9 mouse cellular contexts compared by ENCODE assay signal in the genomic region with DNA sequence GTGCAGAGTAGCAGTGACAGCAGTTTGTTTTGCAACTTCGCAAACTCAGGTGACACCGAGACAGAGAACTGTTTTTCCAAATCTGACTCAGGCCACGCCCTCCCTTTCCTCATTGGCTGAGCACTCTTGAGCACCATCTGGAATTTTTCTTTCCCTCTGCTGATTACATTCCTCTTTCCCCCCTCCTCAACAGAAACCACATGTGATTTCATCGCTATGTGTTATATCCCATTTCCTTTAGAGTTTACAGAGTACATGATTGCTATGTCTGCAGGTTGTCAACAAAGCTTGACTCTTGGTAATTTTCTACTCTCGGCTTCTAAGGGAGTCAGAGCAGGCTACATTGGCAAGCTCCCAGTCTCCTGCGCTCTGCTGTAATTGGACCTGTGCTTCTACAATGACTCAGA. TPM values are rescaled to one million over a fixed set of nuclear protein-coding genes. Genes with fewer than 3 reads are reported as not detected.
DNase-seq lines count a peak whose midpoint lies in the region; ATAC-seq lines count a peak whose summit lies in the region.
"Had no signal": no experiment of that assay in that cellular context is flagged by ENCODE, and none has a peak within 500 bp of the region (broad histone marks: within the 10 kb centered on the region; RNA-seq: fewer than 3 reads in every experiment).

No protein-coding gene starts in this region.

- ATAC-seq in embryonic facial prominence, embryonic 14.5 days (ENCODE audit: low read depth) = peak; percentile 94
- ATAC-seq in liver, embryonic 12.5 days = no peak
- ATAC-seq in megakaryocyte progenitor cell, adult 5-6 weeks (replicated peaks; ENCODE audit: poor library complexity) = no peak

- no peaks in the 10 kb centered on the region for H3K4me1 ChIP-seq in embryonic facial prominence, embryonic 14.5 days (ENCODE audit: control insufficient read depth, insufficient read depth, low read length)
- no peaks in the 10 kb centered on the region for H3K4me1 ChIP-seq in liver, embryonic 12.5 days
- H3K4me1 ChIP-seq: megakaryocyte, embryonic 14.5 days had no signal

- H3K27ac ChIP-seq in embryonic facial prominence, embryonic 14.5 days (replicated peaks; ENCODE audit: low read depth, low read length) = no peak overlapping the region
- no peak overlapping the region for H3K27ac ChIP-seq in liver, embryonic 12.5 days

- H3K36me3 ChIP-seq in embryonic facial prominence, embryonic 14.5 days (ENCODE audit: control insufficient read depth, insufficient read depth, low read length) = no peaks in the 10 kb centered on the region
- no peaks in the 10 kb centered on the region for H3K36me3 ChIP-seq in liver, embryonic 12.5 days

- peak; percentile 32 for DNase-seq in layer of hippocampus, adult 9-11 months
- no peak for DNase-seq in layer of hippocampus, postnatal 36 days
- peak; percentile 88 for DNase-seq in embryonic facial prominence, embryonic 14.5 days (ENCODE audit: low spot score)
- peak; percentile 18 for DNase-seq in hindlimb bud, embryonic 11.5 days (ENCODE audit: extremely low spot score, low read depth, low spot score)
- DNase-seq in right cerebral cortex, adult 2 months (ENCODE audit: low spot score in 2 of 2) = peak; percentile 28 to 29
- DNase-seq in cerebellum, postnatal 25 days = no peak

- H3K4me2 ChIP-seq in embryonic facial prominence, embryonic 14.5 days (ENCODE audit: low read depth, low read length) = peak overlapping the region; percentile 20; the same call in 1 of the 2 replicates
- no peak overlapping the region for H3K4me2 ChIP-seq in liver, embryonic 12.5 days

- no peaks in the 10 kb centered on the region for H3K27me3 ChIP-seq in embryonic facial prominence, embryonic 14.5 days (replicated peaks; ENCODE audit: control insufficient read depth, insufficient read depth, low read length)
- H3K27me3 ChIP-seq in liver, embryonic 12.5 days (replicated peaks) = no peaks in the 10 kb centered on the region

- no peak overlapping the region for H3K9ac ChIP-seq in embryonic facial prominence, embryonic 14.5 days (ENCODE audit: low read depth, low read length)
- no peak overlapping the region for H3K9ac ChIP-seq in liver, embryonic 12.5 days

- H3K4me3 ChIP-seq in embryonic facial prominence, embryonic 14.5 days (ENCODE audit: low read depth, low read length) = no peak overlapping the region; the same call in 1 of the 2 replicates
- H3K4me3 ChIP-seq in liver, embryonic 12.5 days = no peak overlapping the region
- H3K4me3 ChIP-seq: megakaryocyte, embryonic 14.5 days had no signal

- peaks cover 6% of the 10 kb centered on the region; the same call in 1 of the 2 replicates for H3K9me3 ChIP-seq in embryonic facial prominence, embryonic 14.5 days (ENCODE audit: control insufficient read depth, low read length)
- peaks cover 6% of the 10 kb centered on the region; the same call in 1 of the 2 replicates for H3K9me3 ChIP-seq in liver, embryonic 12.5 days (replicated peaks)

- WGBS in embryonic facial prominence, embryonic 14.5 days = 19% methylated on average over 6 of the region's 6 CpGs
- WGBS in liver, embryonic 12.5 days (ENCODE audit: insufficient replicate concordance) = 51% methylated on average over 6 of the region's 6 CpGs

RNA-seq across cellular contexts. Expression of a gene that starts 17.1 kb away (rescaled TPM):
- under 1 TPM; 0.42 to 0.46 TPM for total RNA-seq in layer of hippocampus, postnatal 36 days (2021)
- 0.21 and 0.22 TPM in 2 replicates for polyA plus RNA-seq in embryonic facial prominence, embryonic 14.5 days (2014; fragmentation: Nextera tagmentation; extraction: Ambion mirVana)
- polyA plus RNA-seq in liver, embryonic 12.5 days (2016; fragmentation: Nextera tagmentation; extraction: Ambion mirVana) = not detected in 2 replicates
- total RNA-seq in megakaryocyte progenitor cell, adult 5-6 weeks (2015) = not detected in 2 replicates
- not detected in 2 replicates for total RNA-seq in megakaryocyte progenitor cell, adult 5-6 weeks (2017)

Comparison
In these comparisons a context has a peak if more than half of its experiments do, and no peak if none do; other contexts are left out.
1. DNase-seq: peak in layer of hippocampus, adult 9-11 months (single experiment), embryonic facial prominence, embryonic 14.5 days (single experiment), hindlimb bud, embryonic 11.5 days (single experiment) and right cerebral cortex, adult 2 months (2 of 2); none in layer of hippocampus, postnatal 36 days (0 of 2) and cerebellum, postnatal 25 days (0 of 2).